Mouse (Mus musculus) G1E (cell line): Measurements from ENCODE around the gene 4932415D10Rik. TPM values are rescaled to one million over a fixed set of nuclear protein-coding genes. Genes with fewer than 3 reads are reported as not detected.

Source experiments
- ATAC-seq: 2 replicates; pipeline ENCODE4 v1.8.0; 2016; ENCODE audit warnings: mild to moderate bottlenecking; ENCODE audit not compliant: insufficient number of reproducible peaks, poor library complexity, low FRiP score, severe bottlenecking; ENCODE audit errors: extremely low read depth
- DNase-seq: peaks from one replicate; pipeline ENCODE4 v3.0.0; 2012; ENCODE audit warnings: low spot score
- H3K27me3 ChIP-seq: 2 replicates; pipeline ENCODE4 v1.6.1; 2012; ENCODE audit warnings: mild to moderate bottlenecking, low read length, inconsistent platforms; ENCODE audit not compliant: insufficient read depth
- H3K36me3 ChIP-seq: replicated peaks from 2 replicates; pipeline ENCODE3; 2012; ENCODE audit warnings: mild to moderate bottlenecking, inconsistent platforms
- H3K4me1 ChIP-seq: 2 replicates; pipeline ENCODE4 v1.6.1; 2012; ENCODE audit warnings: low read depth, low read length, inconsistent platforms, mixed read lengths; ENCODE audit not compliant: insufficient read depth
- H3K4me3 ChIP-seq: 2 replicates; pipeline ENCODE4 v1.5.1; 2012; ENCODE audit warnings: low read depth, mild to moderate bottlenecking, inconsistent platforms, low read length, moderate library complexity, mixed read lengths
- H3K9me3 ChIP-seq: replicated peaks from 2 replicates; pipeline ENCODE4 v1.6.1; 2012; ENCODE audit warnings: inconsistent platforms
- CTCF ChIP-seq: IDR thresholded peaks from 2 replicates; pipeline ENCODE4 v1.5.1; 2012; ENCODE audit warnings: low read depth, low read length, inconsistent platforms, mixed read lengths
- GATA1 ChIP-seq: IDR thresholded peaks from 2 replicates; pipeline ENCODE4 v1.6.1; 2012; ENCODE audit warnings: borderline replicate concordance, low read length, inconsistent platforms, mixed read lengths
- GATA2 ChIP-seq: IDR thresholded peaks from 2 replicates; pipeline ENCODE4 v1.6.1; 2012; ENCODE audit warnings: low read depth, low read length, inconsistent platforms, borderline replicate concordance
- POLR2AphosphoS5 ChIP-seq: IDR thresholded peaks from 2 replicates; pipeline ENCODE4 v1.6.1; 2012; ENCODE audit warnings: low read depth, low read length, inconsistent platforms; ENCODE audit not compliant: insufficient replicate concordance
- TAL1 ChIP-seq: conservative IDR thresholded peaks from 2 replicates; pipeline ENCODE4 v1.6.1; 2012; ENCODE audit warnings: low read depth, low read length, inconsistent platforms, mixed read lengths
- polyA plus RNA-seq: library from polyadenylated mRNA; stranded (reverse); fragments of >175 nt; gene quantifications from 2 replicates; pipeline ENCODE4 v1.2.3, GENCODE M21; 2012
- total RNA-seq, 2 experiments: library from RNA; stranded (forward) in 1 of 2; stranded (reverse) in 1 of 2; fragments of 200-1000 nt in 1 of 2; fragments of >200 nt in 1 of 2; fragmentation: Nextera tagmentation in 1 of 2; gene quantifications; 2 replicates each; pipeline ENCODE4 v1.2.3; 2014 to 2017

Gene 4932415D10Rik
- total and polyA plus RNA-seq, 3 experiments = 0.11 TPM; not detected in 2

GRCm38 (mm10) chr10:82296440-82296839, 19.9 kb downstream of the 4932415D10Rik start:
- TF ChIP-seq POLR2AphosphoS5 (no peak), CTCF (no peak), GATA2 (no peak), GATA1 (no peak), TAL1 (no peak)
- Histone ChIP-seq H3K4me3 (no peak overlapping the region), H3K9me3 (no peaks in the 10 kb centered on the region), H3K27me3 (no peaks in the 10 kb centered on the region), H3K4me1 (no peaks in the 10 kb centered on the region), H3K36me3 (no peaks in the 10 kb centered on the region)
- DNase-seq = no peak
- no peak for ATAC-seq

DNA sequence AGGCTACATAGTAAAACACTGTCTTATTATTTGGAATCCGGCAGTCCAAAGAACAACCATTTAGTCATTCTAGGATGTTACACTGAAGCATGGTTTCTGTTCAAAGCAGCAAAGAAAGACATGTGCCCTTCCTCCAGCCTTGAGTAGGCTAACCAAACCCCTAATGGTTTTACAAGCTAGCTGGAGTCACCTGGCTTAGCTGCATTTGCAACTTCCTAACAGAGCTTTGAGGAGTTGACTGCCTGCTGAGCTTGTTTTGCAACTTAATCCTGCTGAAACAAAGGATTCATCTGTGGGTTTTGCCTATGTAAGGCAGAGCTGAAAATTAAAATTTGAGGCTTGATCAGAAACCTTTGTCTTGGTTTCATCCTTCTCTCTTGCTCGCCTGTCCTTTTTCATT, 59.1 kb downstream of the 4932415D10Rik start:
- no peak for ATAC-seq
- TF ChIP-seq TAL1 (no peak), GATA1 (no peak), POLR2AphosphoS5 (no peak), GATA2 (no peak), CTCF (no peak)
- Histone ChIP-seq H3K27me3 (no peaks in the 10 kb centered on the region), H3K4me1 (no peaks in the 10 kb centered on the region), H3K9me3 (no peaks in the 10 kb centered on the region), H3K36me3 (no peaks in the 10 kb centered on the region), H3K4me3 (no peak overlapping the region)
- DNase-seq = no peak

- no peak for ATAC-seq
- Histone ChIP-seq H3K4me1 (peaks cover 9% of the 10 kb centered on the region), H3K27me3 (peaks cover 3% of the 10 kb centered on the region; the same call in 1 of the 2 replicates), H3K9me3 (no peaks in the 10 kb centered on the region), H3K4me3 (no peak overlapping the region), H3K36me3 (no peaks in the 10 kb centered on the region)
- DNase-seq = no peak
- TF ChIP-seq GATA1 (no peak), POLR2AphosphoS5 (no peak), CTCF (no peak), GATA2 (no peak), TAL1 (no peak)
Measured at GRCm38 (mm10) chr10:82245021-82245420, 71.4 kb downstream of the 4932415D10Rik start.

GRCm38 (mm10) chr10:82241401-82241788, 75.0 kb downstream of the 4932415D10Rik start:
- peak overlapping the region; percentile 76 for H3K4me3 ChIP-seq
- peaks cover 9% of the 10 kb centered on the region for H3K36me3 ChIP-seq
- H3K4me1 ChIP-seq = peaks cover 12% of the 10 kb centered on the region
- 0 out of 2 replicates have a peak, but pooled peaks have one; percentile 4 for ATAC-seq
- H3K9me3 ChIP-seq = peaks cover 8% of the 10 kb centered on the region
- TF ChIP-seq GATA2 = no peak
- TF ChIP-seq CTCF = no peak
- TF ChIP-seq TAL1 = no peak
- no peak for TF ChIP-seq GATA1
- no peak for TF ChIP-seq POLR2AphosphoS5
- DNase-seq = no peak
- H3K27me3 ChIP-seq = no peaks in the 10 kb centered on the region

DNA sequence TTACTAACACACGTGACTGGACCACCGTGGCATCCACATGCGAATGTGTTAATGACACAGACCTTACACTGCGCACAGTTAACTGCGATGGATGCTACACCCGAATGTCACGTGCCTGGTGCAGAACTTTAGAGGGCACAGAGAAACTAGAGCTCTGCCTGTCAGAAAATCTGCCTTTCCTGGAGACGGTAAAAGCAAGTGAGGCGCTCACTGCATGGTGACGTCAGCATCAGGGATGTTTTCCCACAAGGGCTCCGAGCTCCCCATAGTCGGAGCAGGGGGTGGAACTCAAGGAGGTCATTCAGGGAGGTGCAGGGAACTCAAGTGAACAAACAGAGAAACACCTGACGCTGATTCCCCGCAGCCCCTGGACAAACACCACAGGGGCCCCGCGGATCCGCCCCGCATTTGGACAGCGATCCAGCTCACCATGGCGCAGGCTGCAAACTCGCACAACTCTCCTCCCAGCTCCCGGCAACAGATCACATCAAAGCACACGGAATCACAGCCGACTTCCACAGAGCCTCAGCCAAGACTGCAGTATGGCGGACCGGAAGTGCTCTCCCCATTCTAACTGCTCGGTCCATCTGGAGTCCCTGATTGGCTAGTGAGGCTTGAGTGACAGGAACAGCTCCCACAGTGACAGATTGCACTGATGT, 75.5 kb downstream of the 4932415D10Rik start, which contains the start of gene Zfp938:
Gene Zfp938, minus strand, starts transcription at position 539 of the 659 bp plus-strand sequence.
- TF ChIP-seq GATA1 (no peak), POLR2AphosphoS5 (no peak), CTCF (no peak), TAL1 (no peak), GATA2 (no peak)
- H3K27me3 ChIP-seq = no peaks in the 10 kb centered on the region
- peaks cover 12% of the 10 kb centered on the region for H3K4me1 ChIP-seq
- ATAC-seq = peak; percentile 100
- peaks cover 10% of the 10 kb centered on the region for H3K36me3 ChIP-seq
- peak; percentile 90 for DNase-seq
- H3K4me3 ChIP-seq = peak within 1 kb of the TSS; percentile 76
- H3K9me3 ChIP-seq = peaks cover 9% of the 10 kb centered on the region

Other genes with a start within 250 kb of the 4932415D10Rik start
- gene BC024063, start 233.2 kb downstream of the 4932415D10Rik start, total RNA-seq (2014; fragmentation: Nextera tagmentation) = 17.8 and 18.6 TPM in 2 replicates
- 10.7 and 11.5 TPM in 2 replicates for gene BC024063, start 233.2 kb downstream of the 4932415D10Rik start, total RNA-seq (2017)
- gene BC024063, start 233.2 kb downstream of the 4932415D10Rik start, polyA plus RNA-seq = 0.14 and 0.20 TPM in 2 replicates
- 14.1 and 14.4 TPM in 2 replicates for gene AU041133, start 188.6 kb downstream of the 4932415D10Rik start, total RNA-seq (2014; fragmentation: Nextera tagmentation)
- gene AU041133, start 188.6 kb downstream of the 4932415D10Rik start, total RNA-seq (2017) = 11.6 and 12.2 TPM in 2 replicates
- 0.09 and 0.18 TPM in 2 replicates for gene AU041133, start 188.6 kb downstream of the 4932415D10Rik start, polyA plus RNA-seq
- 15.3 and 15.8 TPM in 2 replicates for gene Zfp938, start 75.3 kb downstream of the 4932415D10Rik start, total RNA-seq (2014; fragmentation: Nextera tagmentation)
- 12.8 and 17.6 TPM in 2 replicates for gene Zfp938, start 75.3 kb downstream of the 4932415D10Rik start, total RNA-seq (2017)
- gene Zfp938, start 75.3 kb downstream of the 4932415D10Rik start, polyA plus RNA-seq = 0.14 and 0.39 TPM in 2 replicates
- 23.2 and 25.1 TPM in 2 replicates for gene Gm4924, start 37.7 kb upstream of the 4932415D10Rik start, total RNA-seq (2014; fragmentation: Nextera tagmentation)
- gene Gm4924, start 37.7 kb upstream of the 4932415D10Rik start, total RNA-seq (2017) = 19.3 and 25.6 TPM in 2 replicates
- gene Gm4924, start 37.7 kb upstream of the 4932415D10Rik start, polyA plus RNA-seq = 0.08 and 0.27 TPM in 2 replicates
- gene Gm1553, start 176.0 kb upstream of the 4932415D10Rik start, total RNA-seq (2014; fragmentation: Nextera tagmentation) = not detected in 2 replicates
- not detected in 2 replicates for gene Gm1553, start 176.0 kb upstream of the 4932415D10Rik start, total RNA-seq (2017)
- not detected in 2 replicates for gene Gm1553, start 176.0 kb upstream of the 4932415D10Rik start, polyA plus RNA-seq